Mouse (Mus musculus): ENCODE measurements at regions not wholly inside any gene's neighbourhood (a gene's known extent, or its start where the extent isn't known, plus 50 kb on each side); places are given as distances from the start of the nearest gene placed in this dataset.

DNA sequence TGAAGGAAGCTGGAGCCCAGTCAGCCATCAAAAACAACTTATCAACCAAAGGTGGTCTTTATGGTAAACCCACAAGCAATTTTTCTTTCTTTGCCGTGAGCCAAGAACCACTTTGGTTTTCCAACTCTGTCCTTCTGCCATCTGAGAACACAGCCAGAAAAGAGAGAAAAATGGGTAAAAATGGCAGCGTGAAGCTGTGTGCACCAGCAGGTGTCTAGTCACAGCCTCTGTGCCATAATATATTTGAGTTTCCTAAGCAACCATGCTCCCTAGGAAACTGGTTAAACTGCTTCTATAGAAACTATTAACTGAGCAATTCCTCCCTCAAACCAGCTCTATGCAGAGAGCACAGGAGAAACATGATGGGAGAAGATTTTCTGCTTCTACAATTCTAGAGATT, 1402.2 kb downstream of the Pcdh9 start:
- DNase-seq = peak; percentile 13

Data from layer of hippocampus, adult 9-11 months (tissue).